Mouse (Mus musculus) left cerebral cortex, postnatal 25 days (tissue): ENCODE results near the gene Tmem107. TPM values are rescaled to one million over a fixed set of nuclear protein-coding genes. Genes with fewer than 3 reads are reported as not detected.

Experiments
- DNase-seq, 2 experiments: peaks; one replicate each; pipeline ENCODE4 v3.0.0; 2022; ENCODE audit warnings: low spot score in 2 of 2, mixed read lengths in 1 of 2
- intact Hi-C: fragments of 180-260 bp; cut with DNase I; formaldehyde crosslinking; loops from one replicate; pipeline ENCODE4 v1.15.1; 2025
- total RNA-seq, 2 experiments: library from RNA; stranded (reverse); gene quantifications; 2 replicates each; pipeline ENCODE4 v1.2.3; 2021

Tmem107 gene
- total RNA-seq, 2 experiments from 2014 or later, result 16.9 to 18.2 TPM

DNA sequence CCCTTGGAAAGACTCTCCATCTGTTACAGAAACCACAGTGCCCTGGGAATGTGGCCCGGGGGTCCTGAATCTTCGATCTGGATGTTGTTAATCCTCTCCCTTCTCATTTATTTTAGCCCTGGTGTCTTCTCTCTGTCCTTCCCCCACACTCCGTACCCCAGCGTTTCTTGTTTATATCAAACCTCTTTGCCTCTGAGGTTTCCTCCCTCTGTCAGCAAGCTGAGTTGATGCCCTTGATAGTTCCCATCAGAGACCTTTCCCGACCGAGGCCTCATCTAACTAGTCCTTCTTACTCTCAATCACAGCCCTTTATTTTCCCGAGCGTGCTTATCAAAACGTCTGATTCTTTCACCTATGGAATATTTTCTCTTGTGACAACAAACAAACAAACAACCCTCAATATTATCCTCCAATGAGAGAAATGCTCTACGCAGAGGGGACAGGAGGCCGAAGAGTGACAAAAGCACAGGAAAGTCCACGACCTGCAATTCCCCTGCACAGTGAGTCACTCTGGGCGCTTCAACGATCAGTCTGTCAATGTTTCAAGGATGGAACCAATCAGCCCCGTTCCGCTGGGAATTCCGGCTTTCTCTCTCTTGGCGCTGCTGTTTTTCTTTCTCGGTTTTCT lies 11.8 kb upstream of the Tmem107 start:
- DNase-seq, result no peak
- intact Hi-C loops, result no loop called here

DNA sequence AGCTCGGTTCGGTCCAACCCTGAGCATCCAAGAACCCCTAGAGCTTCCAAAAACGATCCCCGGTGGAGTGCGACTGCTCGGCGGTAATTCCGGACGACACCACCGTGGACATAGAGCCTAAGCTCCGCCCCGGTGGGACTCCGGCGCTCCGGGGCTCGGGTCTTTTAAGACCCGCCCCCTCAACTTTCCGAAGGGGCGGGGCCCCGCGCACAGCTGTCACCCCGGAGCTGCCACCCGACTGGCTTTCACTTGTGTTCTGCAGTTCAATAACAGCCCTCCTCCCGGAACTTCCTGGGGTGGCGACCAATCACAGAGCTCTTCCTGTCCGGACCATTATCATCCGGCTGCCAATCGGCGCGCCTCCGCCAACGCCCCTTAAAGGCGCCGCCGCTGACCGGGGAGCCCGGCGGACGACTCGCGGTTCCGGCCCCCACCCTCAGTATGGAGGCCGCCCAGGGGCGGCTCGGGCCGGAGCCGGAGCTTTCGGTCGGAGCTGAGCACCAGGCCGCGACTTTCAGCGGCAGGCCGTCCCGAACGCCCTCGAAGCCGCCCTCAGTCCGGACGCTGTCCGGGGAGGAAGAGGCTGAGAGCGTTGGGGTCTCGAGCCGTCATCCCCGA lies 11.1 kb upstream of the Tmem107 start, which contains the start of gene Borcs6:
Borcs6 (plus strand) TSS at position 361 of the 618 bp plus-strand sequence.
- peak; percentile 96 to 99 for DNase-seq
- intact Hi-C loops, result no loop called here

DNA sequence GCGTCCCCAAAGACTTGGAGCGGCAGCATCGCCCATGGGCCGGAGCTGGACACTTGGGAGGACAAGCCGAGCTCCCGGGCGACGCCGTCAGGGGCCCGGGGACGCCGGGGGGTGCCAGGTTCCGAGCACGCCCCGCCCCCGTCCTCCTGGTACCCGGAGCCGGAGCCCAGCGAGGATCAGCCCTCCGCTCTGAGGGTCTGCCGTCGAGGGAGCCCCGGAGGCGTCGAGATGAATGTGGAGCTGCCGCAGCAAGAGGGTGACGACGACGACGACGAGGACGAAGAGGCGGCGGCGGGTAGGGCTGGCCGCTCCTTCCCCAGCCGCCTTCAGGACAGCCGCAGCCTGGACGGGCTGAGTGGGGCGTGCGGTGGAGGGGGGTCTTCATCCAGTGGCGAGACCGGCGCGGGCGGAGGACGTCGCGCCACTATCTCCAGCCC lies 10.6 kb upstream of the Tmem107 start:
- intact Hi-C loops, result loop anchor here (5.0 kb wide), 1 partner anchor 177 kb away; the partner anchor contains the start of gene Gucy2e
- DNase-seq, result no peak

GRCm38 (mm10) chr11:69060448-69061254 lies 10.0 kb upstream of the Tmem107 start:
- intact Hi-C loops, result loop anchor here (5.0 kb wide), 1 partner anchor 177 kb away; the partner anchor contains the start of gene Gucy2e
- peak in 1 of 2 experiments; percentile 21 for DNase-seq

- DNase-seq, result no peak
- intact Hi-C loops, result loop anchor here (5.0 kb wide), 1 partner anchor 176 kb away; the partner anchor contains the start of gene Gucy2e
Observed at GRCm38 (mm10) chr11:69061255-69061912, 9.2 kb upstream of the Tmem107 start.

DNA sequence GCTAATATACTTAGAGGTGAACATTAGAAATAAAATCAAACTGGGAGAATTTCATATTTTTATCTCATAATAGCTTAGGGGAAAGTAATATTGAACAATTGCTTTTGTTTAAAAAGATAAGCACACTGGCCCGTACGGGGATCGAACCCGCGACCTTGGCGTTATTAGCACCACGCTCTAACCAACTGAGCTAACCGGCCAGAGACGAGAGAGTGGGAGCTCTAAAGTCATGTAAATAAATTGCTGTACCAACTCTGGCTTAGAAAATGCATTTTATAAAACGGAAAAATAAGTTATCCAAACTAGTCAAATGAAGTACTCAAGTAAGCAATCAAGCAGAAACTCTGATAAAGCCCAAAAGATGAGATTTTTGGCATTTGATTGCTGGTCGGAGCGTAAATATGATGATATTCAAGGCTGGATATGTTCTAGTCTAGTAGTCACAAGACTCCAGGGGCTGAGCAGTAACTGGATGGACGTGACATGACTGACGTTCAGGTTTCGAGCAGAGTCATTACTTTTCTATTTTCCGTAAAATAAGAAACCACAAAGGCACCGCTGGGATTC lies 8.3 kb upstream of the Tmem107 start:
- peak; percentile 81 to 86 for DNase-seq
- intact Hi-C loops, result loop anchor here (5.0 kb wide), 1 partner anchor 175 kb away; the partner anchor contains the start of gene Gucy2e

- peak; percentile 97 to 98 for DNase-seq
- intact Hi-C loops, result loop anchor here (1.0 to 5.0 kb wide), 3 partner anchors 21 to 175 kb away; partner anchors contain the start of genes 9130213A22Rik and Gucy2e
Observed at GRCm38 (mm10) chr11:69062761-69063224, 7.8 kb upstream of the Tmem107 start.

DNA sequence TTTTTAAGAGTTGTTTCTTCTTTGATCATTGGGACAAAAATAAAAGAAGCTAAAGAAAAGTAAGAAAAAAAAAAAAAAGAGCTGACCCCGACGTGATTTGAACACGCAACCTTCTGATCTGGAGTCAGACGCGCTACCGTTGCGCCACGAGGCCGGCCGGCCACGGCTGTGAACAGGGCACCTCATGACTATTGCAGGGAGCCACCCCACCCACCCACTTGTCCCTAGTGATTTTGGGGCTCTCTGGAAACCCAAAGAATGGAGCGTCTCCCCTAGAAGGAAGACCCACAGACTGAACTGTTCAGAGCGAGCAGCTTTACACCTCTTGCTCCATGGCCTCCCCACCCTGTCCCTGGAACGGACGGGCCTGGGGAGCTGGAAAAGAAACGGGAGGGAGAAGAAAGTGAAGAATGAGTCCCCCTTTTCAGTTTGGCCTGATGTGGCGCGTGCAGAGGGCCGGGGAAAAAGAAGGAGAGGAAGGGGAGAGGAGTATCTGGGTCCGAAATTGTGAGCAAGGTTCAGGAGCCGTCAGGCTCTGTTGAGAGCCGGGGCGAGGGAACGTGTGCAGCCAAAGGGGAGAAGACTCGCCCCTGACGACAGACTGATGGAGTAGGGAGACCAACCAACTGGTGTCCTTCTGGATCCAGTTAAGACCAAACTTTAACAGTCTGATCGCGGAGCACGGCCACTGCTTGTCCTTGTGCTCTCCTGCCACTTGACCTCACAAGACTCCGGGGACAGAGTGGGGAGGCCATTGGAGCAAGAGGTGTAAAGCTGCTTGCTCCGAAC lies 7.0 kb upstream of the Tmem107 start:
- intact Hi-C loops, result loop anchor here (1.0 to 5.0 kb wide), 3 partner anchors 22 to 174 kb away; partner anchors contain the start of genes 9130213A22Rik and Gucy2e
- DNase-seq, result peak; percentile 37 to 78

DNA sequence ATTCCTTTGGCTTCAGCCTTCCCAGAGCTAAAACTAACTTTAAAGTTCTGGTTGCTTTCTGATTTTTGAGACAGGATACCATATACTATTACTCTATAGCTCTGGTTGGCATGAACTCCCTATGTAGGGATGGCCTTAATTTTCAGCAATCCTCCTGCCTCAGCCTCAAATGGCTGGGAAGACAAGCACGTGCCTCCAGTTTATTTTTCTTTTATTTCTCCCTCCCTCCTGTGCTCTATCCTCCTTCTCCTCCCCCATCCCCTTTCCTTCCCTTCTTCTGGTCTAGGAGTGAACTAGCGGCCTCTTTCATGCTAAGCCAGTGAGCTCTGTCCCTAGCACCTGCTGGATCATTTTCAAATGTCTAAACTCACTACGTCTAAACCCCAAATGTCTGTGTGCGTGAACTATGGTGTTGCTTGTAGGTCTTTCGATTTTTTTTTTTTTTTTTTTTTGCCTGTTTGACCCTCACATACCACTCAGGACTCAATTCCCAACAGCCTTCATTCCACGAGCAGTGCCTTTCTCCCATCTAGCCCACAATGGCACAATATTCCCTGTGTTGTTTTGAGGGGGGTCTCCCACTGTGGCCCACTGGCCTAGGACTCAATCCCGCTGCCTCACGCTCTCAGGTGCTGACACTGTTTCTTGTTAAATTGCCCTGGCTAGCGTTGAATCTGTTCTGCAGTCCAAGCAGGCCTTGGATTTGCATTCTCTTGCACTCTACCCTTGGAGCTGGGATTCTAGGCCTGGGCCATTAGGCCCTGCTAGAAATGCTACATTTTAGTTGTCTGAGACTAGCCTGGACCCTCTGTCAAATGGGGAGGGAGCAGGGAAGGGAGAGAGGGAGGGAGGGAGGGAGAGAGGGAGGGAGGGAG lies 6.1 kb upstream of the Tmem107 start:
- DNase-seq, result no peak
- intact Hi-C loops, result loop anchor here (5.0 kb wide), 1 partner anchor 173 kb away; the partner anchor contains the start of gene Gucy2e

- no peak for DNase-seq
- intact Hi-C loops, result no loop called here
Observed at GRCm38 (mm10) chr11:69065394-69065925, 5.1 kb upstream of the Tmem107 start.

- DNase-seq, result peak; percentile 56 to 76
- intact Hi-C loops, result loop anchor here (2.0 kb wide), 1 partner anchor 28 kb away; the partner anchor contains the start of gene Per1
Observed at GRCm38 (mm10) chr11:69066163-69066861, 4.3 kb upstream of the Tmem107 start.

DNA sequence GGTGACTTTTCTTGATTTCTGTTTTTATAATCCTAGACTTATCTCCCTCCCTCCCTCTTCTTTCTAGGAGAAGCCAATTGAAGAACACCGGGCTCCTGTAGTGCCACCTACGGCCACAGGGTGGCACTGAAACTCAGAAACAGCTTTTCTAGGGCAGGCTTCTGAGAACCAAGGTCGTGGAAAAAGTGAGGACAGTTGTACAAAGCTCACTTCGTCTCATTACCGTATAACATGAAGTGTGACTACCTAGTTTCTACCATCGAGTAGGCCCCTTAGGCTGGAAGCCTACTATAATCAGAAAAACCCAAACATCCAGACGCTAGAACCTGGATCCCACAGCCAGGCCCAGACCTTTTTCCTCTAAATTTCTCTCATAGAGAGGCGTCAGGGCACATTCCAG lies 3.6 kb upstream of the Tmem107 start:
- intact Hi-C loops, result loop anchor here (1.0 to 2.0 kb wide), 2 partner anchors 28 to 55 kb away; partner anchors contain the start of genes 9130213A22Rik and Per1
- peak; percentile 88 to 93 for DNase-seq

- intact Hi-C loops, result loop anchor here (1.0 to 2.0 kb wide), 2 partner anchors 27 to 55 kb away; partner anchors contain the start of genes 9130213A22Rik and Per1
Observed at GRCm38 (mm10) chr11:69067601-69068000, 3.0 kb upstream of the Tmem107 start.

GRCm38 (mm10) chr11:69070093-69070492 lies 513 bp upstream of the Tmem107 start:
- intact Hi-C loops, result no loop called here

More at GRCm38 (mm10) chr11:69067601-69068000, 3.0 kb upstream of the Tmem107 start:
- DNase-seq, result no peak

GRCm38 (mm10) chr11:69071262-69071661 lies 656 bp downstream of the Tmem107 start:
- DNase-seq, result no peak
- intact Hi-C loops, result no loop called here

More at GRCm38 (mm10) chr11:69070093-69070492, 513 bp upstream of the Tmem107 start:
- no peak for DNase-seq

GRCm38 (mm10) chr11:69072234-69072633 lies 1.6 kb downstream of the Tmem107 start:
- intact Hi-C loops, result no loop called here
- no peak for DNase-seq
